Mouse (Mus musculus): ENCODE results near the gene Ehd1.
A peak's percentile ranks its signal among the peaks of the same experiment; 100 is the strongest.

Gene Ehd1

DNA sequence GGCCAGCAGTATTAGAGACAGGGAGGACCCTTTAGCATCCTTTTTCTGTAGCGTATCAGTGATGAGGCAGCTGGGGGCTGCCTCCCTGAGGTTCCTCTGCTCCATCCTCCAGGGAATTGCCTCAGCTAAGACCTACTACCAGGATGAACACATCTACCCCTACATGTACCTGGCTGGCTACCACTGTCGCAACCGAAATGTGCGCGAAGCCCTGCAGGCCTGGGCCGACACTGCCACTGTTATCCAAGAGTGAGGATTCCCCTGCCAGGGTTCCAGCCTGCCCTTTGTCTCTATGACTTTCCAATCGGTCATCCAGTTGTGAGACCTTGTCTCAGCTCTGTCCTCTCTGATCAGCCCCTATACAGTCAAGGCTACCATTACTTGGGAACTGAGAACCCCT is 61.6 kb downstream of the Ehd1 start:
- no peak for DNase-seq

DNA sequence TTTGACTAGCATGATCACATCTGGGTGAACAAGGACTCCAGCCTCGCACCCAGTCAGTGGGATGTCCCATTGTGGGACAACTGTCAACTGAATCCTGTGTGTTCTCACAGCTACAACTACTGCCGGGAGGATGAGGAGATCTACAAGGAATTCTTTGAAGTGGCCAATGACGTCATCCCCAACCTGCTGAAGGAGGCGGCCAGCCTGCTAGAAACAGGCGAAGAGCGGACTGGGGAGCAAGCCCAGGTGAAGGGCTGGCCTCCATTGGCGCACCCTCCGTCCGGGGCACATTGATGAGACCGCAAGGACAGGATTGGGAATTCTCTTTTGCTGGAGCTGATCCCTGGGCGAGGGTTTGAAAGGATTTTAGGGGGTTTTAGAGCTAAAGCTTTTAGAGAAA is 62.2 kb downstream of the Ehd1 start:
- no peak for DNase-seq

DNA sequence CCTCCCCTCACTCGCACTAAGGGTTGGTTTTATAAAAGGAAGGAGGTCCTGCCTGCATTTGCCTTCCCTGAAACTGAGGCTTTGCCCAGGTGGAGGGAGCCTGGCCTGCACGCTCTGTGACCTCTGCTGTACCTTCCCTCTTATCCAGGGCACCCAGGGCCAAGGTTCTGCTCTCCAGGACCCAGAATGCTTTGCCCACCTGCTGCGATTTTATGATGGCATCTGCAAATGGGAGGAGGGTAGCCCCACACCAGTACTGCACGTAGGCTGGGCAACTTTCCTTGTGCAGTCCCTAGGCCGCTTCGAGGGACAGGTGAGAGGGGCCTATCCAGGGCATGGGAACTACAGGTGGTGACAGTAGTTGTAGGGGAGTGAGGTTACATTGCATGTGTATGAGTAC is 62.7 kb downstream of the Ehd1 start:
- DNase-seq: no peak

DNA sequence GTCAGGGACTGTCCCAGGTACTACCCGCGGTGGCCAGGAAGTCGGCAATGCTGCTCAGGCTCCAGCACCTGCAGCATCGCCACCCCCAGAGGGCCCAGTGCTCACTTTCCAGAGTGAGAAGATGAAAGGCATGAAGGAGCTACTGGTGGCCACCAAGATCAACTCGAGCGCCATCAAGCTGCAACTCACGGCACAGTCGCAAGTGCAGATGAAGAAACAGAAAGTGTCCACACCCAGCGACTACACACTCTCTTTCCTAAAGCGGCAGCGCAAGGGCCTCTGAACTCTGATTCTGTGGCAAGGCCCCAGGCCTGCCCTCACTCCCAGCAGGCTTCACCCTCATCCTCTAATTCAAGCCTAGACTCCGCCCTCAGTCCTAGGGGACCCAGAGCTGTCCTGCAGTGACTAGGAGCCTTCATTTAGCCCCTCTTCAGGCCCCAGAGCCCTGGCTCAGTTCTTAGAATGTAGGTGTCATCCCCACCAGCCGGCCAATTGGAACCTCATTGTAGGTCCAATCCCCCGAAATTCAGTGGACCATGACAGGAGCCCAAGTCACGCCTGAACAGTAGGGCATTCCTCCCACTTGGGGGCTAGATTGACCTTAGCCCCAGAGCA is 63.5 kb downstream of the Ehd1 start:
- peak; percentile 54 for DNase-seq

DNA sequence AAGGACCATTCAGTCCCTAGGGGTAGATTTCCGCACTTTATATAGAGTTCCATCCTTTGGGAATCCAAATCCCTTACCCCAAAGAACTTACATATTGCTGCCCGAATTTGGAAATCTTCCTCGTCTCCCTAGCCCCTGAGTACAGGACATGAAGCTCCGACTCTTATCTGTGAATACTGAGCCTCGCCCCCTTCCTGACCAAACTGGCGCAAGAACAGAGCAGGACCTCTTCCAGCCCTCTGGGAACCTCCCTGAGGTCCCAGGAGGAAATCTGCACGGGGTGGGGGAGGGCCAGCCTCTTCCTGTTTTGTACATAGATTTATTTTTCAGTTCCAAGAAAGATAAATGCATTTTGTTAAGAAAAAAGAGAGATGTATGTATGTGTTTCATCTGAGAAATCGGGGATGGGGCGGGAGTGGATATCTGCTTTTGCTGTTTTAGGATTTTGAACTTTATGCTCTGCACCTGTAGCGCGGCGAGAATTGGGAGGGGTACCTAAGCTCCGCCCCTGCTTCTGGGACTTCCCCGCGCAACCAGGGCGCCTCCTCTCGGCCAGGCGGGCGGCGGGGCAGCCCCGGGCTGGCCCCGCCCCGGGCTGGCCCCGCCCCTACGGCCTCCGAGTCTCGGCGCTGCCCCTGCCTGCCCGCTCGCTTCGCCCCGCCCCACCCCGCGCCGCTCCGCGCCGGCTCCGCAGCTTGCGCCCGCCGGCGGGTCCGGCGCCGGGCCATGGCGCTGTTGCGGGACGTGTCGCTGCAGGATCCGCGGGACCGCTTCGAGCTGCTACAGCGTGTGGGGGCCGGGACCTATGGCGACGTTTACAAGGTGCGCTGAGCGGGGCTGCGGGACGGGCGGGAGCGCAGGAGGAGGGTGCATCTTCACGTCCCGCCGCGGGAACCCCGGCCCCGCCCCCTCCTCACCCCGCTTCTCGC is 64.3 kb downstream of the Ehd1 start, which contains the start of gene Map4k2:
Gene Map4k2, plus strand, starts transcription at position 612 of the 929 bp plus-strand sequence.
- peak; percentile 80 for DNase-seq

DNA sequence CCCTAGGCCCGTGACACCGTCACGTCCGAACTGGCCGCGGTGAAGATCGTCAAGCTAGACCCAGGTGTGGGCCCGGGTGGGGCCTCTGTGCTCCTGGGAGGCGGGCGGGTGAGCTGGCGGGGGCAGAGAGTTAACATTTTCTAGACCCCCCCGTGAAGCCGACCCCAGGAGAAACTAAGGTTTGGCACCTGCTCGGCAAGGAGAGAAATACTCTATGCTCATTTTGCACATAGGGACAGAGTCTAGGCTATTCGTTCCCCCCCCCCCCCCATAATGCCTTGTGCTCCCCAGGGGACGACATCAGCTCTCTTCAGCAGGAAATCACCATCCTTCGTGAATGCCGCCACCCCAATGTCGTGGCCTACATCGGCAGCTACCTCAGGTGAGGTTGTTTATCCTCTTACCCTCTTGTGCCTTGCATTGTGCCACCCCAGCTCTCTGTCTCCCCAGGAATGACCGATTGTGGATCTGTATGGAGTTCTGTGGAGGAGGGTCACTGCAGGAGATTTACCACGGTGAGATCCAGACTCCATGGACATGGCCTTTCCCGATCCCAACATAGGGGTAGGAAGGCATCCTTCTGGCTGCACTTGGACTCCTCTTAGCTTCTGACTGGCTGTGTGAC is 65.0 kb downstream of the Ehd1 start:
- DNase-seq: peak; percentile 67

DNA sequence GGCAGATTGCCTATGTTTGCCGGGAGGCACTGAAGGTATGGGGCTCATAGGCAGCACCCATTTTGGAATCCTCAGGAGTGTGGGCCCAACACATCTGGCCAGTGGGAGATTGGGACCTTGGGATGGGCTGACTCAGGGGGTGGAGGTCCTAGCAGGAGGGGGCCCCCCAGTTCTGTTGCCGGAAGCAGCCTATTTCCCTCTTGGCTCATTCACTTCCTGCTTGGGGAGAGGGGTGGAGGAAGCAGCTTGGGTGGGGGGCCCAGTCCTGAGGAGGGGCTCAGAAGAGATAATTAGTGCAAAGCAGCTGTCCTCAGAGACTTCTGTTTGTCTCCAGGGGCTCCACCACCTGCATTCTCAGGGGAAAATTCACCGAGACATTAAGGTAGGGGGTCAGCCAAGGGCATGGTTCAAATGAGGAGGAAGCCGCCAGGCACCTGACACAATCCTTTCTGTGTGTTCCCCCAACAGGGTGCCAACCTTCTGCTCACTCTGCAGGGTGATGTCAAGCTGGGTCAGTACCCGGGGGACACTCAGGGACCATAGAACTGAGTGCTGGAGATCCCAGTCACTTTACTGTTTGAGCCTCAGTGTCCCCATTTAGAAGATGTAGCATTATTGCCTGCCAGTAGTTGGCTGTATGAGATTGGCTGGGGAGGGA is 65.9 kb downstream of the Ehd1 start:
- DNase-seq: peak; percentile 57

DNA sequence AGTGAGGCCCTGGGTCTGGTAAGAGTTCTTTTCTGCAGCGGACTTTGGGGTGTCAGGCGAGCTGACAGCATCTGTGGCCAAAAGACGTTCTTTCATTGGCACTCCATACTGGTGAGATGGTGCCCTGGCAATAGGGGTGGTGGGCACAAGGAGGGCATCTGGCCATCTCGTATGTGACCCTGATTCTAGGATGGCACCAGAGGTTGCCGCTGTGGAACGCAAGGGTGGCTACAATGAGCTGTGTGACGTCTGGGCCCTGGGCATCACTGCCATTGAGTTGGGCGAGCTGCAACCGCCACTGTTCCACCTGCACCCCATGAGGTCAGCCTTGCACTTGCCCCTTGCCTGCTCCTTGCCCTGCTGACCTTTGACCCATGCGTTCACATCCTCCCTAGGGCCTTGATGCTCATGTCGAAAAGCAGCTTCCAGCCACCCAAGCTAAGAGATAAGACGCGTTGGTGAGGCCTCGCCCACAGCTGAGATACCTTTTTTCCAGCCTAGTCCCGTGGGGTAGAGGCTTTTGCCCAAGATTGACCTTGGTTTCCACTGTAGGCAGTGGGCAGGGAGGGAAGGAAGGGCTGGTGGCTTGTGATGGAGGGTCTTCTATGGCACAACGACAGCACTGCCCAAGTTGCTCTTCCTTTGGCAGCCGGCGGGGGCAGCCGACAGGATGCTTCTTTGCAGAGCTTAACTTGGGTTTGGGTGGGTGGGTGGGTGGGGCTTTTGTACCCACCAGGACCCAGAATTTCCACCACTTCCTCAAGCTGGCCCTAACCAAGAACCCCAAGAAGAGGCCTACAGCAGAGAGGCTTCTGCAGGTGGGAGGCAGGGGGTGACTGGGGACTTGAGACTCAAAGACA is 66.8 kb downstream of the Ehd1 start:
- DNase-seq: peak; percentile 52

DNA sequence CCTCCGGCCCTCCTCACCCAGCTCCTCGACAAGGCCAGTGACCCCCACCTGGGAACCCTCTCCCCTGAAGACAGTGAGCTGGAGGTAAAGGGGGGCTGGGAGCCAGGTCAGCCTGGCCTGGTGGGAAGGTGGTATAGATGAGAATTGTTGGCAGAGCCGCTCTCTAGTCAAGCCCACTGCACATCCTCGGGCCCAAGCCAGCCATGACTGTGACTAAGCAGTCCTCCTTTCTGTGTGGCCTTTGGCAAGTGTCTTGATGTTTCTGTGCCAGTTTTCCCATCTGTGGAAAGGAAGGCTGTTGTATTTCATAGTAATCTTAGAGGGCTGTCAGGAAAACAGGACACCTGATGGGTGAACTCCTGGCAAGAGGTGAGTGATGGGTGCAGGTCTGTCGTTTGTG is 67.5 kb downstream of the Ehd1 start:
- peak; percentile 71 for DNase-seq

DNA sequence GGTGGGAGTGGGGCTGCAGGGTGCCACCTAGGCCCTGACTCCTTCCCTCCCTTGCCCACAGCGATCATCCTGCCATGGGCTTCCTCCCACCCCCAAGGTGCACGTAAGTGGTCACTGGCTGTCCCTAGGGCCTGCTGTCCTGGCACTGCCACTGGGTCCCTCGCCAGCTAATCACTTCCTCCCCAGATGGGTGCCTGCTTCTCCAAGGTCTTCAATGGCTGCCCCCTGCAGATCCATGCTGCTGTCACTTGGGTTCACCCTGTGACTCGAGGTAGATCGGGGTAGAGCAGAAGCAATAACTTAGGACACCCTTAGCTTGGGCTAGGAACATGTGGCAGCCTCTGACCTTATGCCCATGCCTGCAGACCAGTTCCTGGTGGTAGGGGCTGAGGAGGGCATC is 69.5 kb downstream of the Ehd1 start:
- peak; percentile 31 for DNase-seq

DNA sequence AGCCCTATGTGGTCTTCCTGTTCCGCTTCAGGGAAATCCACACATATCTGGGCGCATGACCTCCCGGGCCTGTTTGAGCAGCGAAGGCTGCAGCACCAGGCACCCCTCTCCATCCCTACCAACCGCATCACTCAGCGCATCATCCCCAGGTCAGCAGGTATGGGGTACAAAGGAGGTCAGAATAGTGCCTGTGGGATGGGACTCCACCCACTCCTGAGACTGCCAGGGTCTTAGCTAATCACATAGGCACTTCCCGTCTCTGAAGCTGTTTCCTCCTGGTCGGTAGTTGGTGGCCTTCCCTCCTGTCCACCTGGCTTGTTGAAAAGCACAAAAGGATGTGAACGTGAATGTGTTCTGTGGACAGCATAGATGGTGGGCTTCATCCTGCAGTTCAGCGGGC is 70.1 kb downstream of the Ehd1 start:
- DNase-seq: no peak

DNA sequence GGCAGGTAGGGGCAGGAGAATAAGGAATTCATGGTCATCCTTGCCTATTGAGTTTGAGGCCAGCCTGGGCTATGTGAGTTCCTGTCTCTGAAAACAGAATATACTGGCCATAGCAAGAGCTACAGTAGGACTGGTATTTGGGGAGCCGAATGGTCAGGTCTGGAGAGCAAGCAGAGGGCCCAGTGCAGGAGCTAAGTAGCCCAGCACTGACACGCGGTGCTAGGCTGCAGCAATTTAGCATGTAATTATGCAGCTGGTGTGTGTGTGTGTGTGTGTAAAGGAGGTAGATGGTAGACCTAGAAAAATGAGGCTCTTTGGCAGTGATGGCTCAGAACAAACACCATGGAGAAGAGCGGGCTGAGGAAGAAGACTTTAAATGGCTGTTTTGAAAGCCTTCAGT is 71.1 kb downstream of the Ehd1 start:
- no peak for DNase-seq

DNA sequence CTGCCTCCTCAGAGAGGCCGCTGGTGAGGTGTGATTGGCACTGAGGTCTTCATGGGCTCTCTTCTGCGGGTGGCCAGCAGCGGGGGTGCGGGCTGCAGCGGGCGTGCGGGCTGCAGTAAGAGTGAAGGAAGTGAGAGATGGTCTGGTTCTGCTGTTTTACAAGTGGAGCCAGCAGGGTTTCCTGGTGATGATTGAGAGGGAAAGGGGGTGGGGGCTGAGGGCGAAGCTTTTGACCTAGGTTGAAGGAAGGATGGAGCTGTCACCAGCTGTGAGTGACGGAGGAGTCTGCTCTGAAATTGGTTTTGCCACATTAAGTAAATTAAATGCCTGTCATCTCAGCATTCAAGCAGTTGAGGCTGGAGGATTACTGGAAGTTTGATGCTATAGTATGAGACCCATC is 72.2 kb downstream of the Ehd1 start:
- DNase-seq: no peak

DNA sequence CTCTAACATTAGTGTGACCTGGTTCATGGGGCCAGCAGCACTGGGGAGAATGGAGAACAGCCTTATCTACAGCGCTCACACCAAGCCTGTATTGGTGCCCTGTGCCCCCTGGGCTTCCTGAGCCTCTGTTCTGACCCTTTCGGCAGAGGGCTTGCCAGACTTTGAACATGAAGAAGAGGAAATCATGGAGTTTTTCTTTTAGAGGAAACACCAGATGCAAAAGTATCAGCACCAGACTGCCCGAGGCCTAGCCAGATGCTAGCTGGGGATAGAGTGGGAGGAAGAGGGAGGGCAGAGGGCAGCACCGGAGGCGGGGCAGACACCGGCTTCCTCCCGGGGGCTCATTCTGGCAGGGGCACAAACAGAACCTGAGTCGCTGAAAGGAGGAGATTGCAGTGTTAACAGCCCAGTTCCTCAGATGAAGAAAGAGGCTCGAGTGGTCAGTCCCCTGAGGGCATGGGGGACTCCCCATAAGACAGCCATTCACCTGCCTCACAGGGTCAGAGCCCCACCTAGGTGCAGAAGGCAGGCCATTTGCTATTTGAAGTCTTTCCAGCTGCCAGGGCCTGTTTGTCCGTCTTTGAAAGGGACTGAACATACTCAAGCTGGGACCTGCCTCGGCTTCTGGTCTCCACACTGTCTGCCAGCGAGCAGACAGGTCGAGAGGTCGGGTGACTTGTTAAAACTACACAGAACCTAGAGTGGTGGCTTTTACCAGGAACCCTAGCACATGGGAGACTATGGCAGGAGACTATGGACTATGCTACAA is 72.9 kb downstream of the Ehd1 start:
- no peak for DNase-seq

Data from cerebellum, adult 9-10 months (tissue).